ENCODE assay signal across 8 mouse cellular contexts in the genomic region with DNA sequence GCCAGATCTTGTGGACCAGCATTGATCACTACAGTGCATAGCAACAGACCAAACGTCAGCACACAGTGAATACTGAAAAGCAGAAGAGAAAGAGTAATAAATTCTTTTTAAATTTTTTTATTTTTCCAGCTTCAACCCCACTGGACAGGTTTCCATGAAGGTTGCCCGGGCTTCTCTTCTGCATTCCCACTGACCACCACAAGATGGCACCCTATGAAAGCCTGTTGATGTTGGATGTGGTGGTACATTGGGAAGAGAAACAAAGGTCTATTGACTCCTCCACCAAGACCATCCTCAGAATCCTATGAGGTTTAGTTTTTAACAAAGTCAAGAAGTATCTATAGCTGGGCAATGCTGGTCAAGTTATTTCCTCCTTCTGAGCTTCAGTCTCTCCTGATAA. TPM values are rescaled to one million over a fixed set of nuclear protein-coding genes. Genes with fewer than 3 reads are reported as not detected.
A peak's percentile ranks its signal among the peaks of the same experiment; 100 is the strongest.
DNase-seq lines count a peak whose midpoint lies in the region; TF ChIP-seq lines count a peak whose summit lies in the region.
"Had no signal": no experiment of that assay in that cellular context is flagged by ENCODE, and none has a peak within 500 bp of the region (broad histone marks: within the 10 kb centered on the region; RNA-seq: fewer than 3 reads in every experiment).

No protein-coding gene starts in this region.

- no peaks in the 10 kb centered on the region for H3K4me1 ChIP-seq in liver, adult 2 months (ENCODE audit: control insufficient read depth, insufficient read depth, low read length)

- DNase-seq in urinary bladder, postnatal 14 days (ENCODE audit: low spot score): peak; percentile 16
- no peak for DNase-seq in urinary bladder, postnatal 10 days (ENCODE audit: low spot score)
- peak; percentile 34 for DNase-seq in adrenal gland, postnatal 25 days
- peak; percentile 22 for DNase-seq in fibroblast of lung, adult 2 months (ENCODE audit: low read depth)
- DNase-seq in kidney, postnatal 10 days: peak; percentile 72
- peak; percentile 9 for DNase-seq in liver, adult 2 months (ENCODE audit: extremely low read depth, low read depth, low spot score)
- peak; percentile 74 to 78 for DNase-seq in right cerebral cortex, adult 2 months (ENCODE audit: low spot score in 2 of 2)

- H3K27me3 ChIP-seq in liver, adult 2 months (ENCODE audit: control insufficient read depth, insufficient read depth, low read length): no peaks in the 10 kb centered on the region

- no peaks in the 10 kb centered on the region for H3K79me2 ChIP-seq in liver, adult 2 months (ENCODE audit: control insufficient read depth, insufficient read depth, low read length)

- H3K36me3 ChIP-seq in liver, adult 2 months (ENCODE audit: control insufficient read depth, insufficient read depth, low read length): no peaks in the 10 kb centered on the region

- no peak overlapping the region for H3K27ac ChIP-seq in liver, adult 2 months (replicated peaks; ENCODE audit: insufficient read depth, low read depth, low read length)

- H3K4me3 ChIP-seq in liver, adult 2 months (ENCODE audit: insufficient read depth, low read depth, low read length): no peak overlapping the region

- no peak overlapping the region for H3K9ac ChIP-seq in liver, adult 2 months (ENCODE audit: low read depth, low read length)

- TF ChIP-seq POLR2A in liver, adult 2 months (IDR thresholded peaks at IDR 0.05; ENCODE audit: extremely low read depth, insufficient read depth, low read length): no peak

- peak; percentile 47 for TF ChIP-seq CTCF in liver, adult 2 months (IDR thresholded peaks at IDR 0.05; ENCODE audit: low read depth, low read length)

- WGBS in liver, adult 2 months: 4% methylated on average over 2 of the region's 2 CpGs

RNA-seq across cellular contexts. Expression of gene Bcl2a1c, which starts 11.9 kb away (rescaled TPM):
- total RNA-seq in adrenal gland, postnatal 25 days (2021): not detected in 2 replicates
- total RNA-seq in liver, adult 2 months (2014; rRNA removed): 0.67 TPM in 1 of 2 replicates, not detected in the other
- polyA plus RNA-seq in liver, adult 2 months (2012; rRNA removed): not detected in 2 replicates
- polyA plus RNA-seq: heart, embryonic 14.5 days had no signal
